Mouse (Mus musculus) bone marrow macrophage, adult 2 months (primary cell): ENCODE measurements around the gene Napepld.

Experiments used
- CTCF ChIP-seq: IDR thresholded peaks from 2 replicates; pipeline ENCODE4 v1.5.1; 2012; ENCODE audit warnings: low read depth, mild to moderate bottlenecking, low read length, moderate library complexity
- POLR2A ChIP-seq: IDR thresholded peaks from 2 replicates; pipeline ENCODE4 v1.6.1; 2012; ENCODE audit warnings: mild to moderate bottlenecking, low read depth, low read length, borderline replicate concordance

GRCm38 (mm10) chr5:21656912-21657311, 44.3 kb downstream of the Napepld start:
- TF ChIP-seq CTCF, result no peak
- TF ChIP-seq POLR2A, result no peak
